In the genomic region with DNA sequence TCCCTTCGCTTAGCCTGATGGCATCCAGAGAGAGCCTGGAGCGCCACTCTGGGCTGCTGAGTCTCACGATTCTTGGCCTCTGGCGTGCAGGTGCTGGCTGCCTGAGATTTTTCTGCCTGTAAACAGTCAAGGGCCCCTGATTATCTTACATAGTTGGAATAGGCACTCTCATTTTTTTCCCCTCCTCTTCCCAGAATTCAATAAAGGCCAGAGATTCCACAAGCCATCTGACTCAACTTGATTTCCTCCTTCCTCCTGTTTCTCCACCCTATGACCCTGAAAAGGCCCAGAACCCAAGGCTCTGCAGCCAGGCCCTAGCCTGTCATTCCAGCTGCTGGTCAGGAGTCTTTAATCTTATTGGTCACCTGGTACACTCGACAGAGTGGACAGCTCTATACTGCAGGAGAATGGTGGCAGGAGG, we compare ENCODE assay signal across 11 mouse cellular contexts. TPM values are rescaled to one million over a fixed set of nuclear protein-coding genes. Genes with fewer than 3 reads are reported as not detected.
A peak's percentile ranks its signal among the peaks of the same experiment; 100 is the strongest.
DNase-seq lines count a peak whose midpoint lies in the region; ATAC-seq lines count a peak whose summit lies in the region.
"Had no signal": no experiment of that assay in that cellular context is flagged by ENCODE, and none has a peak within 500 bp of the region (broad histone marks: within the 10 kb centered on the region; RNA-seq: fewer than 3 reads in every experiment).

No protein-coding gene starts in this region.

- no peaks in the 10 kb centered on the region for H3K9me3 ChIP-seq in kidney, embryonic 16.5 days (ENCODE audit: low read length)
- H3K9me3 ChIP-seq in heart, embryonic 15.5 days (replicated peaks) = no peaks in the 10 kb centered on the region
- no peaks in the 10 kb centered on the region for H3K9me3 ChIP-seq in lung, embryonic 16.5 days (ENCODE audit: control insufficient read depth, low read length)
- H3K9me3 ChIP-seq: midbrain, embryonic 12.5 days had no signal

- 39% methylated on average over 5 of the region's 5 CpGs for WGBS in kidney, embryonic 16.5 days
- WGBS in heart, embryonic 15.5 days = 23% methylated on average over 5 of the region's 5 CpGs
- 31% methylated on average over 5 of the region's 5 CpGs for WGBS in lung, embryonic 16.5 days

- H3K4me2 ChIP-seq in kidney, embryonic 16.5 days (replicated peaks; ENCODE audit: low read depth, low read length) = no peak overlapping the region
- no peak overlapping the region for H3K4me2 ChIP-seq in heart, embryonic 15.5 days
- H3K4me2 ChIP-seq in lung, embryonic 16.5 days (ENCODE audit: low read depth, low read length) = no peak overlapping the region
- H3K4me2 ChIP-seq: midbrain, embryonic 12.5 days had no signal

- no peak for ATAC-seq in kidney, embryonic 16.5 days (ENCODE audit: low FRiP score, low TSS enrichment)
- no peak; the same call in 1 of the 2 replicates for ATAC-seq in heart, embryonic 15.5 days (replicated peaks; ENCODE audit: insufficient number of reproducible peaks, insufficient read depth, low FRiP score, low read depth)
- 0 out of 2 replicates have a peak, but pooled peaks have one; percentile 37 for ATAC-seq in lung, embryonic 16.5 days (ENCODE audit: low read depth)
- no peak for ATAC-seq in granulocyte monocyte progenitor cell, adult 5-6 weeks (replicated peaks; ENCODE audit: poor library complexity, severe bottlenecking)
- ATAC-seq: Patski had no signal

- peak overlapping the region; percentile 71; the same call in 1 of the 2 replicates for H3K27ac ChIP-seq in kidney, embryonic 16.5 days (ENCODE audit: low read length)
- H3K27ac ChIP-seq in heart, embryonic 15.5 days = peak overlapping the region; percentile 78
- H3K27ac ChIP-seq in lung, embryonic 16.5 days (ENCODE audit: low read length) = peak overlapping the region; percentile 74
- H3K27ac ChIP-seq: midbrain, embryonic 12.5 days had no signal

- H3K4me1 ChIP-seq in kidney, embryonic 16.5 days (ENCODE audit: insufficient read depth, low read length) = peaks cover 48% of the 10 kb centered on the region
- peaks cover 47% of the 10 kb centered on the region for H3K4me1 ChIP-seq in heart, embryonic 15.5 days (replicated peaks)
- peaks cover 39% of the 10 kb centered on the region for H3K4me1 ChIP-seq in lung, embryonic 16.5 days (replicated peaks; ENCODE audit: control insufficient read depth, insufficient read depth, low read length)

- no peak overlapping the region for H3K4me3 ChIP-seq in kidney, embryonic 16.5 days (ENCODE audit: low read length)
- H3K4me3 ChIP-seq in heart, embryonic 15.5 days = no peak overlapping the region
- no peak overlapping the region for H3K4me3 ChIP-seq in lung, embryonic 16.5 days (ENCODE audit: low read length)
- H3K4me3 ChIP-seq: midbrain, embryonic 12.5 days had no signal

- no peaks in the 10 kb centered on the region for H3K36me3 ChIP-seq in kidney, embryonic 16.5 days (ENCODE audit: insufficient read depth, low read length)
- no peaks in the 10 kb centered on the region for H3K36me3 ChIP-seq in heart, embryonic 15.5 days
- no peaks in the 10 kb centered on the region for H3K36me3 ChIP-seq in lung, embryonic 16.5 days (ENCODE audit: control insufficient read depth, insufficient read depth, low read length)
- H3K36me3 ChIP-seq: midbrain, embryonic 12.5 days had no signal

- peak; percentile 61 to 90 for DNase-seq in adrenal gland, adult (ENCODE audit: inconsistent age in 2 of 2, low spot score in 1 of 2)
- DNase-seq in adrenal gland, adult 18-20 months (ENCODE audit: low spot score in 2 of 2) = no peak
- DNase-seq in kidney, postnatal 14 days = no peak
- DNase-seq in urinary bladder, postnatal 36 days (ENCODE audit: low spot score in 2 of 2) = no peak
- DNase-seq: cerebellum, adult 9-10 months had no signal

- no peaks in the 10 kb centered on the region for H3K27me3 ChIP-seq in kidney, embryonic 16.5 days (ENCODE audit: insufficient read depth, low read length)
- H3K27me3 ChIP-seq in heart, embryonic 15.5 days = no peaks in the 10 kb centered on the region
- no peaks in the 10 kb centered on the region for H3K27me3 ChIP-seq in lung, embryonic 16.5 days (ENCODE audit: control insufficient read depth, insufficient read depth, low read depth, low read length)
- H3K27me3 ChIP-seq: midbrain, embryonic 12.5 days; Patski had no signal

- H3K9ac ChIP-seq in kidney, embryonic 16.5 days (replicated peaks; ENCODE audit: low read length) = no peak overlapping the region
- no peak overlapping the region for H3K9ac ChIP-seq in heart, embryonic 15.5 days
- no peak overlapping the region for H3K9ac ChIP-seq in lung, embryonic 16.5 days (ENCODE audit: low read length)
- H3K9ac ChIP-seq: midbrain, embryonic 12.5 days had no signal

RNA-seq across cellular contexts. Expression of a gene that starts 43.1 kb away (rescaled TPM):
- 100 to 1,000 TPM in 1 of 2 experiments, 10 to 100 TPM in 1; 73.0 to 202 TPM for total RNA-seq in adrenal gland, adult 18-20 months (2021)
- 40.9 and 41.5 TPM in 2 replicates for polyA plus RNA-seq in kidney, embryonic 16.5 days (2015; fragmentation: Nextera tagmentation; extraction: Ambion mirVana)
- polyA plus RNA-seq in heart, embryonic 15.5 days (2015; fragmentation: Nextera tagmentation; extraction: Ambion mirVana) = 38.9 and 45.6 TPM in 2 replicates
- polyA plus RNA-seq in lung, embryonic 16.5 days (2015; fragmentation: Nextera tagmentation; extraction: Ambion mirVana) = 37.6 and 40.1 TPM in 2 replicates
- 1.8 and 1.9 TPM in 2 replicates for total RNA-seq in granulocyte monocyte progenitor cell, adult 5-6 weeks (2014; fragmentation: Nextera tagmentation)
- 2.5 and 2.6 TPM in 2 replicates for total RNA-seq in granulocyte monocyte progenitor cell, adult 5-6 weeks (2017)

Comparison
In these comparisons a context has a peak if more than half of its experiments do, and no peak if none do; other contexts are left out.
1. DNase-seq: peak in adrenal gland, adult (2 of 2); none in adrenal gland, adult 18-20 months (0 of 2), kidney, postnatal 14 days (single experiment) and urinary bladder, postnatal 36 days (0 of 2).
2. Peak in every context shown above with its lines, with median percentiles within 50 percentile points of each other: H3K27ac ChIP-seq.